8 mouse cellular contexts compared by ENCODE assay signal in the genomic region with DNA sequence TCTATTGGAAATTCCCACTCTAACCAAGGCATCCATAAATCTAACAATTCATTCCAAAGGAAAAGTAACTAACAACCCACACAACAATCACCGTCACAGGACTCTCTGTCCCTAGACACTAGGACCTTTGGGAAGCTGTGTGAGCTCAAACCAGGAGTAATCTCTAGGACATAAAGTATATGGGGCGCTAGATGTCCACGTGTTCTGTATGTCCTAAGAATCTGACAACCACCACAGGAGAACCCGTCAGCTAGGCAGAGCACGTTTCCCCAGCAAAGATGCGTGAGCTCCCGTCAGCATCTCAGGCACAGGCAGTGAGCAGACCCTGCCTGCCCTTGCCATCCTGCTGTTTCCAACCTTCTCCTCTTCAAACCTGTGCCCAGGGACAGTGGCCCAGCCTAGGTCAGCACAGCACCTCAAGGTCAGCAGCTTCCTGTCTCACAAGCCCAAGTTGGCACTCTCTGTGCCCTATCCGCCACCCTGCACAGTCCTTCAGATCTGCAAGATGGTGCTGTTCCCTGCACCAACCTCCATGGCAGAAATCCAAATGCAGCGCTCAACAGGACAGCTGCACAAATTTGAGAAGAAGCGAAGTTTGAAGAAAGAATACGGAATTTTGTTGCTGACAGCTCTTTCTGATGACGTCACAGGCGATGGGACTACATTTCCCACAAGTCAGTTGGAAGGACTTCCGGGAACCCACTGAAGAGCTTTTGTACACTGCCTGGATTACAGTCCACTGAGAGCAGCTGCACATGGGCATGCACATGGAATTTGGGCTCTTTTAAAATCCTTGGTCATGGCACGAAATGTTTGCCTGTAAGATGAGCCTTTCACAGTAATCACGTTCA. TPM values are rescaled to one million over a fixed set of nuclear protein-coding genes. Genes with fewer than 3 reads are reported as not detected.
A peak's percentile ranks its signal among the peaks of the same experiment; 100 is the strongest.
DNase-seq lines count a peak whose midpoint lies in the region; ATAC-seq lines count a peak whose summit lies in the region.

TSS of gene Zfp457 (minus strand) at position 664 of the 851 bp plus-strand sequence.

- DNase-seq in adrenal gland, adult (ENCODE audit: inconsistent age in 2 of 2, low spot score in 1 of 2): peak; percentile 89 to 97
- peak; percentile 95 for DNase-seq in embryo, embryonic 10.5 days (ENCODE audit: low spot score)
- DNase-seq in gastrocnemius, postnatal 14 days: peak; percentile 77
- peak; percentile 89 to 92 for DNase-seq in left cerebral cortex, postnatal 10 days (ENCODE audit: extremely low spot score in 1 of 2, low spot score in 2 of 2)
- DNase-seq in right cerebral cortex, postnatal 25 days: peak; percentile 88
- DNase-seq in urinary bladder, postnatal 4 days (ENCODE audit: low spot score in 2 of 2): peak; percentile 72 to 79

- intact Hi-C loops in gastrocnemius, postnatal 14 days (cut with DNase I; ENCODE audit: low total_unique reads): no loop called here
- intact Hi-C loops in left cerebral cortex, postnatal 10 days (cut with DNase I): no loop called here

- peak; percentile 98 for ATAC-seq in inflammation-experienced regulatory T-cells, adult 6 months
- peak; percentile 98 for ATAC-seq in megakaryocyte-erythroid progenitor cell, adult 5-6 weeks (replicated peaks; ENCODE audit: low FRiP score, low TSS enrichment, poor library complexity, severe bottlenecking)

RNA-seq across cellular contexts. Expression of gene Zfp457, which starts in this region (rescaled TPM):
- total RNA-seq in gastrocnemius, postnatal 14 days (2021): 1 to 10 TPM in 1 of 2 experiments, under 1 TPM in 1; 0.80 to 2.0 TPM
- under 1 TPM in 1 of 3 experiments, not detected in 2; 0.40 TPM for polyA plus RNA-seq in inflammation-experienced regulatory T-cells, adult 6 months (2017; shearing (Covaris generic))
- total RNA-seq in left cerebral cortex, postnatal 10 days (2021): 1 to 10 TPM; 3.2 to 3.6 TPM
- total RNA-seq in megakaryocyte-erythroid progenitor cell, adult 5-6 weeks (2014; fragmentation: Nextera tagmentation): 2.5 and 4.3 TPM in 2 replicates
- 1.0 TPM in 1 of 2 replicates, not detected in the other for total RNA-seq in megakaryocyte-erythroid progenitor cell, adult 5-6 weeks (2017)

Comparison
In these comparisons a context has a peak if more than half of its experiments do, and no peak if none do; other contexts are left out.
1. Peak in every context shown above with its lines: DNase-seq and ATAC-seq.
2. Peak in ATAC-seq in inflammation-experienced regulatory T-cells, adult 6 months; RNA of the gene not detected or under 1 TPM.